Mouse (Mus musculus) spleen, adult 10 weeks (tissue): ENCODE measurements around the gene Guca1a. TPM values are rescaled to one million over a fixed set of nuclear protein-coding genes. Genes with fewer than 3 reads are reported as not detected.

ENCODE experiments used
- polyA plus RNA-seq: library from polyadenylated mRNA; stranded (reverse); fragments of 350-450 nt; fragmentation: Illumina TruSeq; extraction: RNeasy Lipid Tissue Mini Kit (QIAGEN cat#74804); gene quantifications from one replicate; pipeline ENCODE4 v1.2.3, GENCODE M21; 2015; ENCODE audit warnings: low replicate concordance; ENCODE audit not compliant: insufficient read depth

The Guca1a gene
- 0.40 TPM for polyA plus RNA-seq

DNA sequence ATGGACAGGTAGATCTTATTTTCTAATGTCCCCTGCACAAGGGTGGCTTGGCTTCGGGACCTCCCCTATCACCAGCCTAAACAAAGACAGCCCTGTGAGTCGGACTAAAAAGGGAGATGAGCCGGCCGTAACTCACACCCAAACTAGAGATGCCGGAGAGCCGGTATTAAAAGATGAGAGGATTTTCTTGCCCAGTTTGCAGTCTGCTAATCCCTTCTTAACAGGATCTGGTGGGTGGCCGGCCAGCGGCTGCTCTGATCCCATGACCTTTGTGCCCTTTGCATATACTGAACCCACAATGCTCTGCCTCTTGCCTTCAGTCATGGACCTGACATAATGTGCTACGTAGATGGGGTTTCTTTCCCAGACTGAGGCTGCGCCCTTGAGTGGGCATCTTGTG, at the start of gene Guca1a:
Gene Guca1a (minus strand): TSS at position 134 of the 400 bp plus-strand sequence.

GRCm38 (mm10) chr17:47436907-47437547, 36.6 kb upstream of the Guca1a start, which contains the start of gene 1700001C19Rik:
Gene 1700001C19Rik (minus strand): TSS chr17:47437376.

DNA sequence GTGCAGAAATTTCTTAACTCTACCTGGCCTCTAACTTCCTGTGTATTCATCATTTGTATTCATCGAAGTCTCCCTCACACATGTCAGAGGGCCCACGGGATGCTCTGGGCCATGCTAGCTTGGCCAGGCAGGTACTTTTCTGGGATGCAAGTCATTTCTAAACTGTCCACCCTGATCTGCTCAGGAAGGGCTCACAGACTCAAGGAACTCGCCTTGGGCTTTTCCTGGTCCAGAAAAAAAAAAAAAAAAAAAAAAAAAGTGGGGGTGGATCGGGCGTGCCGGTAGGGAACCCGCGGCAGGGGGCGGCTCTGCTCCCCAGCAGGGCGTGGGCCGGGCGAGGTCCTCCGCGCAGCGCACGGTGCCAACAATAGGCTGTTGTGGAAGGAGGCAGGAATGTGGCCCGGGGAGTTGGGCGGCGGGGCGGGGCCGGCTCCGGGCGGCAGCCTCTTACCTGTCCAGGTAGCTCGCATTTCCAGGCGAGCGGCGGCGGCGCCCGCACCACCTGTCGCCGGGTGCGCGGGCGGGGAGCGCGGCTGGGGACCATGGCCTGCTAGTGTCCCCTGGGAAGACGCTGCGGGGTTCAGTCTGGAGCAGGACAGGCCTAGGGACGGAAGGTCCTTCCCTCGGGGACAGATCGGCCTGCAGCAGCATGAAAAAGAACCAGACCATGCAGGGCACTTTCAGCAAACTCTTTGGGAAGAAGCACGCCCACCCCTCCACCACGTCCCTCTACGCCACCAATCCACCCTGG, 35.9 kb upstream of the Guca1a start, which contains the start of gene AI661453:
Gene AI661453 (plus strand): TSS at position 460 of the 751 bp plus-strand sequence.

GRCm38 (mm10) chr17:47385145-47385544, 15.2 kb downstream of the Guca1a start, which contains the start of gene Guca1b:
Gene Guca1b (plus strand): TSS chr17:47385393.

GRCm38 (mm10) chr17:47368401-47369086, 31.8 kb downstream of the Guca1a start, which contains the start of gene Mrps10:
Gene Mrps10 (plus strand): TSS chr17:47368887.

Other genes starting within 250 kb of the Guca1a start
- gene Mrps10, start 31.7 kb downstream of the Guca1a start, polyA plus RNA-seq: 36.4 TPM
- 2.6 TPM for gene Guca1b, start 15.2 kb downstream of the Guca1a start, polyA plus RNA-seq
- gene AI661453, start 36.0 kb upstream of the Guca1a start, polyA plus RNA-seq: 0.06 TPM
- not detected for gene 1700001C19Rik, start 36.8 kb upstream of the Guca1a start, polyA plus RNA-seq
- gene Taf8, start 101.7 kb upstream of the Guca1a start, polyA plus RNA-seq: 36.4 TPM
- 122 TPM for gene Ccnd3, start 104.5 kb upstream of the Guca1a start, polyA plus RNA-seq
- gene Bysl, start 210.9 kb upstream of the Guca1a start, polyA plus RNA-seq: 7.4 TPM
- 45.4 TPM for gene Med20, start 211.0 kb upstream of the Guca1a start, polyA plus RNA-seq
- 0.79 TPM for gene Gm20517, start 211.0 kb upstream of the Guca1a start, polyA plus RNA-seq
- gene Usp49, start 230.1 kb upstream of the Guca1a start, polyA plus RNA-seq: 6.0 TPM